Mouse (Mus musculus) heart, adult 2 months (tissue): ENCODE measurements around the gene Col5a3.

ENCODE experiments used
- CTCF ChIP-seq: fragments of 200-600 bp; IDR thresholded peaks from 2 replicates; pipeline ENCODE4 v1.8.1; 2022; ENCODE audit warnings: antibody characterized with exemption, mild to moderate bottlenecking, moderate library complexity
- EP300 ChIP-seq: fragments of 200-500 bp; IDR thresholded peaks from 2 replicates; pipeline ENCODE4 v1.6.1; 2011; ENCODE audit warnings: low read depth, low read length, control low read depth; ENCODE audit not compliant: insufficient read depth

GRCm38 (mm10) chr9:20818236-20818635 lies 3.4 kb upstream of the Col5a3 start, which contains the start of gene Rdh8:
- TF ChIP-seq CTCF = no peak
- TF ChIP-seq EP300 = no peak
